Mouse (Mus musculus) layer of hippocampus, postnatal 10 days (tissue): ENCODE measurements around the gene Ulk3. TPM values are rescaled to one million over a fixed set of nuclear protein-coding genes. Genes with fewer than 3 reads are reported as not detected.

Experiments
- DNase-seq, 2 experiments: peaks; one replicate each; pipeline ENCODE4 v3.0.0; 2021; ENCODE audit warnings: low spot score in 2 of 2
- long read RNA-seq: library from polyadenylated mRNA; stranded (forward); transcript quantifications from one replicate; pipeline ENCODE4 v2.0.0, GENCODE M21; 2023
- total RNA-seq, 2 experiments: library from RNA; stranded (reverse); gene quantifications; 2 replicates each; pipeline ENCODE4 v1.2.3; 2021

The Ulk3 gene
- total RNA-seq = 10 to 100 TPM; 26.3 to 27.0 TPM
- long read RNA-seq, partial matches to known transcripts = 0 of 8 reads
- long read RNA-seq, other reads (novel, unspliced or antisense) = 6 of 8 reads

GRCm38 (mm10) chr9:57589224-57590126 is at the start of gene Ulk3:
Ulk3 (plus strand) TSS chr9:57589452.
- peak; percentile 70 to 81 for DNase-seq

- no peak for DNase-seq
Observed at GRCm38 (mm10) chr9:57539550-57539949, 49.7 kb upstream of the Ulk3 start.

- peak in 1 of 2 experiments; percentile 63 for DNase-seq
Observed at GRCm38 (mm10) chr9:57541312-57541711, 47.9 kb upstream of the Ulk3 start.

GRCm38 (mm10) chr9:57543951-57544350 is 45.3 kb upstream of the Ulk3 start:
- DNase-seq = no peak

- no peak for DNase-seq
Observed at GRCm38 (mm10) chr9:57547287-57547686, 42.0 kb upstream of the Ulk3 start.

GRCm38 (mm10) chr9:57547869-57548268 is 41.4 kb upstream of the Ulk3 start:
- no peak for DNase-seq

- peak in 1 of 2 experiments; percentile 54 for DNase-seq
Observed at GRCm38 (mm10) chr9:57549186-57549585, 40.1 kb upstream of the Ulk3 start.

- no peak for DNase-seq
Observed at GRCm38 (mm10) chr9:57550126-57550862, 39.0 kb upstream of the Ulk3 start.

GRCm38 (mm10) chr9:57552139-57552887 is 36.9 kb upstream of the Ulk3 start, which contains the start of gene Mpi:
Mpi (minus strand) TSS chr9:57552763.
- peak; percentile 72 to 79 for DNase-seq

GRCm38 (mm10) chr9:57553119-57553518 is 36.1 kb upstream of the Ulk3 start:
- no peak for DNase-seq

- no peak for DNase-seq
Observed at GRCm38 (mm10) chr9:57554753-57555152, 34.5 kb upstream of the Ulk3 start.

- DNase-seq = no peak
Observed at GRCm38 (mm10) chr9:57557215-57557614, 32.0 kb upstream of the Ulk3 start.

GRCm38 (mm10) chr9:57558625-57559024 is 30.6 kb upstream of the Ulk3 start:
- DNase-seq = no peak

GRCm38 (mm10) chr9:57559568-57559967 is 29.7 kb upstream of the Ulk3 start:
- DNase-seq = no peak

GRCm38 (mm10) chr9:57560263-57560662 is 29.0 kb upstream of the Ulk3 start:
- DNase-seq = no peak

GRCm38 (mm10) chr9:57560861-57561710 is 28.2 kb upstream of the Ulk3 start, which contains the start of gene Scamp2:
Scamp2 (plus strand) TSS chr9:57560943.
- DNase-seq = peak; percentile 94 to 95

- DNase-seq = no peak
Observed at GRCm38 (mm10) chr9:57561711-57562099, 27.5 kb upstream of the Ulk3 start.

- DNase-seq = no peak
Observed at GRCm38 (mm10) chr9:57562896-57563372, 26.3 kb upstream of the Ulk3 start.

- DNase-seq = no peak
Observed at GRCm38 (mm10) chr9:57564609-57565008, 24.6 kb upstream of the Ulk3 start.

GRCm38 (mm10) chr9:57565741-57566221 is 23.5 kb upstream of the Ulk3 start:
- DNase-seq = peak; percentile 66 to 73
